Mouse (Mus musculus) Muller cell, postnatal 12 days (primary cell): ENCODE measurements around the gene 2310033P09Rik.
A peak's percentile ranks its signal among the peaks of the same experiment; 100 is the strongest.
"Not testable (repeated sequence)": the region's sequence is repeated elsewhere in the genome, so short reads cannot be mapped to it uniquely, and the experiment has no call there.

Source experiments
- DNase-seq: peaks from one replicate; pipeline ENCODE4 v3.0.0-alpha.2; 2015; ENCODE audit errors: inconsistent ontology term

Gene 2310033P09Rik

GRCm38 (mm10) chr11:59201216-59202002, 6.7 kb upstream of the 2310033P09Rik start:
- DNase-seq, result no peak

GRCm38 (mm10) chr11:59202081-59202995, 5.8 kb upstream of the 2310033P09Rik start, which contains the start of gene Mrpl55:
Gene Mrpl55, plus strand, starts transcription at chr11:59202486.
- peak; percentile 98 for DNase-seq

GRCm38 (mm10) chr11:59209003-59209441, 901 bp downstream of the 2310033P09Rik start:
- DNase-seq, result peak; percentile 82

- DNase-seq, result no peak
Measured at GRCm38 (mm10) chr11:59209580-59209979, 1.5 kb downstream of the 2310033P09Rik start.

- no peak for DNase-seq
Measured at GRCm38 (mm10) chr11:59210020-59210419, 1.9 kb downstream of the 2310033P09Rik start.

- not testable (repeated sequence) for DNase-seq
Measured at GRCm38 (mm10) chr11:59211561-59211960, 3.4 kb downstream of the 2310033P09Rik start.

DNA sequence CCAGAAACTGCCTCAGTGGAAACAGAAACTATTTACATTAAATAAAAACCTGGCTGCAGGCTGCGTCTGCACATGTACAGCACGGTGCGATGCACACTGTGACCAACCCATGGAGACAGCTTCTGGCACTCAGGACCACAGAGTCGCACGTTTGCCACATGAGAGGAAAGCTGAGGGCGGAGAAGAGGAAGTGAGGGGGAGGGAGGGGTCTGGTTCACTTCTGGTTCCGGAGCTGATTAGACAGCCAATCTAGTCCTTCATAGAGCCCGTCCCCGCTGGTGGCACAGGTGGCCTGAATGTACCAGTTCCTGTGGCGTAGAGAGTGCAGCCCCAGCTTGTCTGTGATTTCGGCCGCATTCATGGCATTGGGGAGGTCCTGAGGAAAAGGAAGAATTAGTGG, 4.2 kb downstream of the 2310033P09Rik start:
- DNase-seq, result not testable (repeated sequence)

GRCm38 (mm10) chr11:59212892-59213494, 4.9 kb downstream of the 2310033P09Rik start:
- no peak for DNase-seq

DNA sequence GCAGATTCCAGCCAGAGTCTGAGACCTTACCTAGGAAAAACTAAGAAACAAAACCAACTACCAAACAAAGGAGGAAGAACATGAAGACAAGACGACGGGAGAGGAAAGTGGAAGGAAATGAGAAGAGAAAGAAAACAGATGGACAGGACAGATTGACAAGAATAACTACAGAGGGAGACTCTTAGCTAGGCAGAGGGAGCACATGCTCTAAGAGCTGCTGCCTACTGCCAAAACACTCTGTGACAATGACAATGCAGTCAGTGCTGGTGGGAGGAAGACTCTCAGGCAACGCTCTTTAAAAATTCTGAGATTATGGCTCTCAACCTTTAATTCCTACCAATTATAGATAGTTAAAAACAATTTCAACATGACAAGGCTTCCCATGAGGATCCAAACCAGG, 8.8 kb downstream of the 2310033P09Rik start:
- DNase-seq, result no peak

GRCm38 (mm10) chr11:59218389-59218998, 10.4 kb downstream of the 2310033P09Rik start:
- DNase-seq, result no peak

- DNase-seq, result no peak
Measured at GRCm38 (mm10) chr11:59219064-59219463, 10.9 kb downstream of the 2310033P09Rik start.

DNA sequence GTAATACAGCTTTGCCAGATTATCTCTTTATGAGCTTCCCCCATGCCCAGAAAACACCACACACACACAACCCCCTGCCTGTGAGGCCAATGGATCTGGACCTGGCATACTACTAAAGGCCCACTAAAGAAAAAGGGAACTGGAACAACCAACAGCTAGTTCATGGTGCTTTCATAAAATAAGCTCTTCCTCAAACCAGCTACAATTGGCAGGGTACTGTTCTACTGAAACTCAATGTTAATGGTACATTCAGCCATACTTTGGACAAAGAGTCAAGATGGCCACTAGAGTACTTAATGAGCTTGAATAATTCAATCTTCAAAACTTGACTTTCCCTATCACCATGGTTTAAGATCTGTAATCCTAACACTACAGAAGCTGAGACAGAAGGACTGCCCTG, 13.5 kb downstream of the 2310033P09Rik start:
- DNase-seq, result no peak

DNA sequence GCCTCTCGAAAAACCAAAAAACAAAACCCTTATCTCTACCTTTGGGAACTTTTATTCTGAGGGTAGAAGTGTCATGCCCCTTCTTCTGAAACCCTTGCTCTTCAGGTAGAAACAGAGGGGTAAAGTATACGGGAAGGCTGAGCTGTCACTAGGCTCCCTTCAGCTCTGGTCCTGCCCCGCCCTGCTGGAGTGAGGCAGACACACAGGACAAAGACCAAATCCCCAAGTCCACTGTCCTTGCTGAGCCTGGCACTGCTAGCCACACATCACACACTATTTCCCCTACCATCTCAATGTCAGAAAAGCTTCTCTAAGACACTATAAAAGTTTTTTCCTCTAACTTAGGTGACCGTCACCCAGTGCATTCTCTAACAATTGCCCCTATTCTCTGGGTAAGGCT, 14.2 kb downstream of the 2310033P09Rik start:
- no peak for DNase-seq

DNA sequence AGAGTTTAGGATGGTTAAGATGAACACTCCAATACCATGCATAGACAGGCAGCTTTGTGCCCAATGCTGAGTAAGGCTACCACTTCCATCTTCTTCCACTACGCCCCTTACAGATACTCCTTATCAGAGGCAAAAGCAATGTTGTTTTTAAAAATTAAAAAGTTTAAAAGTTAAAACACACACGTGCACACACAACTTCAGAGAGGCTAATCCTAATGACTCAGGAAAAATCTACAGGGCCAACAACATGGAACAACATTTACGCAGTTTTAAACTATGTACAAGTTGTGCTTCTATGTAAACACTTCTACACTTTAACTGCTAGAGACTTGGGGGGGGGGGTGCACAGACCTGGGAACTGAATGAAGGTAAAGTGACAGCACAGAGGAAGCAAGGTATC, 15.9 kb downstream of the 2310033P09Rik start:
- DNase-seq, result no peak

DNA sequence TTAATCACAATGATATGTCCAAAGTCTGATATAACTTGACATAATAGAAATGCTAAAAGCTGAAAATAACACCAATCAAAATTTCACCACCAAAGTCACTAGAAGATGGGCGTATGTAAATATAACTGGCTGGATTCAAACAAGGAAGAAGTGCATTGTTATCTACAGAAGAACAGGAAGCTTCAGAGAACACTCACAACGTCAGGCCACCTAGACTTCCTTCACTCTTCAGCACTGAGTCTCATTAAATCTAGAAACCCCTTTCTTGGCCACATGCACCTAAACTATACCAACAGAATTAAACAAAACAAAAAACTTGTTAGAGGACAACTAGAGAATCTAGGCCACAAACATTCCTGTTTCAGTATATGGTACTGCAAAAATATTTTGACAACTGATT, 16.3 kb downstream of the 2310033P09Rik start:
- DNase-seq, result no peak

GRCm38 (mm10) chr11:59225167-59225566, 17.0 kb downstream of the 2310033P09Rik start:
- no peak for DNase-seq

GRCm38 (mm10) chr11:59226251-59226650, 18.1 kb downstream of the 2310033P09Rik start:
- DNase-seq, result no peak

- DNase-seq, result peak; percentile 32
Measured at GRCm38 (mm10) chr11:59226787-59227603, 18.9 kb downstream of the 2310033P09Rik start.

DNA sequence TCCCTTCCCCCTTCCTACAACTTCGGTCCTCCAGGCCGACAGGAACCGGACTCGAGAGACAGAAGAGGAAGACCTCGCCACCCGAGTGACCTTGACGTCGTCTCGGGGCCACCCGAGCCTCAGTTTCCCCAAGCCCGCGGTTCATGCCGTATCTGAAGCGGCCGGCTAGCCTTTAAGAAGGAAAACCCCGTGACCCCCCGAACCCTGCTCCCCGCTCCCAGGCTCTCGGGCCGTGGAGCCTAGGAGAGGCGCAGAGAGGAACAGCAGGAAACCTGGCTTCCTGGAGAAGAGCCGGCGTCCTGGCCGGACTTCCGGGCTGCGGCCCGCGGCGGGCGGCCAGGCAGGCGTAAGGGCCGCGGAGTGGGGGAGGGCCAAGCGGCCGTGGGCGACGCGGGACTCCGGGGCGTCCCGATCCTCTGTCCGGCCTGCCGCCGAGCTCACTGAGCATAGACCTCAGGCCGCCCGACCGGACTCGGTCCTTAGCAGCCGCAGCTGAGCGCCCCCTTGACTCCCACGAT, 19.5 kb downstream of the 2310033P09Rik start:
- no peak for DNase-seq
